Mouse (Mus musculus) testis, adult 2 months (tissue): ENCODE data around the gene Gm15093. TPM values are rescaled to one million over a fixed set of nuclear protein-coding genes. Genes with fewer than 3 reads are reported as not detected.
"Not testable (repeated sequence)": the region's sequence is repeated elsewhere in the genome, so short reads cannot be mapped to it uniquely, and the experiment has no call there.

Experiments used
- H3K27ac ChIP-seq: fragments of 200-500 bp; 2 replicates; pipeline ENCODE4 v1.5.1; 2012; ENCODE audit warnings: low read depth, low read length; ENCODE audit not compliant: control insufficient read depth, insufficient read depth
- H3K27me3 ChIP-seq: fragments of 200-500 bp; 2 replicates; pipeline ENCODE4 v1.6.1; 2012; ENCODE audit warnings: mild to moderate bottlenecking, low read length, moderate library complexity; ENCODE audit not compliant: control insufficient read depth, insufficient read depth
- H3K36me3 ChIP-seq: fragments of 200-500 bp; 2 replicates; pipeline ENCODE4 v1.6.1; 2012; ENCODE audit warnings: mild to moderate bottlenecking, low read length; ENCODE audit not compliant: control insufficient read depth, insufficient read depth
- H3K4me1 ChIP-seq: fragments of 200-500 bp; 2 replicates; pipeline ENCODE4 v1.6.1; 2012; ENCODE audit warnings: low read length; ENCODE audit not compliant: control insufficient read depth, insufficient read depth
- H3K4me3 ChIP-seq: fragments of 200-500 bp; 2 replicates; pipeline ENCODE4 v1.5.1; 2012; ENCODE audit warnings: low read depth, mild to moderate bottlenecking, low read length, moderate library complexity, mixed read lengths; ENCODE audit not compliant: control insufficient read depth
- polyA plus RNA-seq: library from polyadenylated mRNA; depleted of rRNA; stranded (reverse); fragments of >200 nt; gene quantifications from 2 replicates; pipeline ENCODE4 v1.2.3, GENCODE M21; 2012; rRNA removed

Gm15093 gene
- 2.4 and 5.5 TPM in 2 replicates for polyA plus RNA-seq

DNA sequence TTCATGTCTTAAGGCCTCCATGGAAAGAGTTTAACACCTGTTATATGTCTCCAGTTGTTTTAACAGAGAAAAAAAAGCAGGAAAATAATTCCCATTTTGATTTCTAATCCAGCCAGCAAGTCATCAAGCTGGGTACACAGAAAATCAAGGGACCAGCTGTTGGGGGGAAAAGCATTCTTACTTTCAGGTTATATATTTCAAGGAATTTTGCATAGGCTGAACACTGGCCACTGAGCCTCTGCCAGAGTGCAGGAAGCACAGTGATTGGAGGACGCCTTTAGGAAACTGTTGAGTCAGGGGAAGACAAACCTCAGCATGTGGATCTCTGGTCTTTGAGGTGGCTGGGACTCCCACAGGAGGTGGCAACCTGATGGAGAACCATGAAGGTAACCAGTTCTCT is at the start of gene Gm15093:
Gm15093 (plus strand) TSS at position 301 of the 400 bp plus-strand sequence.
- H3K4me1 ChIP-seq, H3K27me3 ChIP-seq, H3K27ac ChIP-seq, H3K36me3 ChIP-seq, H3K4me3 ChIP-seq: not testable (repeated sequence)

Other genes starting within 250 kb of the Gm15093 start
- gene Ott, start 198.1 kb upstream of the Gm15093 start, polyA plus RNA-seq = not detected in 2 replicates
- gene Gm15085, start 175.2 kb downstream of the Gm15093 start, polyA plus RNA-seq = not detected in 2 replicates